Mouse (Mus musculus) heart, embryonic 12.5 days (tissue): Measurements from ENCODE around the gene Sec24d. TPM values are rescaled to one million over a fixed set of nuclear protein-coding genes. Genes with fewer than 3 reads are reported as not detected.

Source experiments
- ATAC-seq: fragments of 200-750 bp; cut with Nextera tagmentation; 2 replicates; pipeline ENCODE4 v1.8.0; 2017; ENCODE audit warnings: moderate TSS enrichment, moderate library complexity; ENCODE audit not compliant: insufficient number of reproducible peaks, low FRiP score
- H3K27ac ChIP-seq: fragments of 300-500 bp; sonication (generic); 2 replicates; pipeline ENCODE4 v1.5.1; 2016; ENCODE audit warnings: mild to moderate bottlenecking, moderate library complexity; ENCODE audit not compliant: poor library complexity, severe bottlenecking
- H3K27me3 ChIP-seq: fragments of 300-500 bp; sonication (generic); replicated peaks from 2 replicates; pipeline ENCODE4 v1.6.1; 2016; ENCODE audit warnings: mild to moderate bottlenecking, moderate library complexity
- H3K36me3 ChIP-seq: fragments of 300-500 bp; sonication (generic); 2 replicates; pipeline ENCODE4 v1.6.1; 2016; ENCODE audit warnings: mild to moderate bottlenecking, moderate library complexity
- H3K4me1 ChIP-seq: fragments of 300-500 bp; sonication (generic); replicated peaks from 2 replicates; pipeline ENCODE4 v1.6.1; 2016; ENCODE audit warnings: mild to moderate bottlenecking
- H3K4me2 ChIP-seq: fragments of 300-500 bp; sonication (generic); 2 replicates; pipeline ENCODE4 v1.6.1; 2016; ENCODE audit warnings: mild to moderate bottlenecking, moderate library complexity
- H3K4me3 ChIP-seq: fragments of 300-500 bp; sonication (generic); 2 replicates; pipeline ENCODE4 v1.5.1; 2016; ENCODE audit warnings: mild to moderate bottlenecking
- H3K9ac ChIP-seq: fragments of 300-500 bp; sonication (generic); 2 replicates; pipeline ENCODE4 v1.6.1; 2016; ENCODE audit warnings: mild to moderate bottlenecking, moderate library complexity
- H3K9me3 ChIP-seq: fragments of 300-500 bp; sonication (generic); replicated peaks from 2 replicates; pipeline ENCODE4 v1.6.1; 2016; ENCODE audit warnings: mild to moderate bottlenecking, moderate library complexity
- WGBS: fragments of 180-500 bp; shearing (Covaris S2); methylation state at CpG from one replicate; pipeline ENCODE4 v1.1.7; 2016; 5-methylcytosine and 5-hydroxymethylcytosine counted together
- polyA plus RNA-seq: library from polyadenylated mRNA; unstranded; fragments of >200 nt; fragmentation: Nextera tagmentation; extraction: Ambion mirVana; gene quantifications from 2 replicates; pipeline ENCODE4 v1.2.1, GENCODE M21; 2016

The Sec24d gene
- polyA plus RNA-seq, 1 experiment from 2014 or later = 77.5 TPM

DNA sequence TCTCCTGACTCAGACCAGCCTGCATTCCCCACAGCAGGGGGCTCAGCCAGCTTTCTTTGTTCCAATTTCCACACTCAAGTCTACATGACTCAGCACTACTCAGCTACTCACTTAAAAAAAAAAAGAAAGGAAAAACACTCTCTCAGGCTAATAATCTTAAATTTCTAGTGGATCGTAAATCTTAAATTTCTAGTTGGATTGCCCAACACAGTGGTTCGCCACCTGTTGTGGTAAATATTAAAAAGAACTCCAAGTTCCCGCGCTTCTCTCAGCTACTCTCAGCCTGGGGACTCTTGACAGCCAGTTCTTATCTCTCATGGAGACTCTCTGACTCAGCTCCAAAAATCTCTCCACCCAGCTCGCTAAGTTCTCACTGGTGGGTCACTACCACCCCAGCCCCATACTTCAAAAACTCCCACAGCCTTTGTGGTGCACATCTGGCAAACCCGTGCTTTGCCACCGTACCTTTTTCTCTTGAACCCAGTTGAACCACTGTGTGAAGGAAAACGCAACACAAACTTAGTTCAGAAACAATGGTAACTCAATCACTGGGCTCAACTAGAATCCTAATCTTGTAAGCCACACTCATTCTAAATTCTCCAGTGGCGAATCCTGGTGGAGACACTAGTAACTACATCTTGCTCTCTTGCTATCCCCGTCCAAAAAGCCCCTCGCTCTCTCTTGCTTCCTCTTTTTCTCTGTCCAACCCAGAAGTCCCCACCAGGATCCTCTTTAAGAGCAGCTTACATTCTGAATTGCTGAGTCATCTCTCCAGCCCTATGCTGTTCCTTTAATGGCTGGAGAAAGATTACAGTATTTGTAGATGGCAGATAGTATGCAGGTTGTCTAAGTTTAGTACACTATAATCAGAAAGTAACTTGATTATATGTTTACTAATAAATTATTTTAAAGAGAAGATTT is 10.8 kb upstream of the Sec24d start:
- ATAC-seq = peak; percentile 39; the same call in 1 of the 2 replicates
- WGBS = 60% methylated on average over 11 of the region's 11 CpGs
- H3K4me1 ChIP-seq = peaks cover 6% of the 10 kb centered on the region
- H3K27ac ChIP-seq = no peak overlapping the region
- H3K4me3 ChIP-seq = no peak overlapping the region
- no peak overlapping the region for H3K4me2 ChIP-seq
- no peak overlapping the region for H3K9ac ChIP-seq
- H3K9me3 ChIP-seq = no peaks in the 10 kb centered on the region
- no peaks in the 10 kb centered on the region for H3K36me3 ChIP-seq
- H3K27me3 ChIP-seq = no peaks in the 10 kb centered on the region

GRCm38 (mm10) chr3:123258709-123259108 is 8.5 kb upstream of the Sec24d start:
- Histone ChIP-seq H3K27me3 (no peaks in the 10 kb centered on the region), H3K4me3 (no peak overlapping the region), H3K36me3 (no peaks in the 10 kb centered on the region), H3K9ac (no peak overlapping the region), H3K27ac (peak overlapping the region; percentile 26), H3K4me2 (no peak overlapping the region), H3K4me1 (peaks cover 6% of the 10 kb centered on the region), H3K9me3 (peaks cover 5% of the 10 kb centered on the region; the same call in 1 of the 2 replicates)
- no peak for ATAC-seq
- 41% methylated on average over 4 of the region's 4 CpGs for WGBS

DNA sequence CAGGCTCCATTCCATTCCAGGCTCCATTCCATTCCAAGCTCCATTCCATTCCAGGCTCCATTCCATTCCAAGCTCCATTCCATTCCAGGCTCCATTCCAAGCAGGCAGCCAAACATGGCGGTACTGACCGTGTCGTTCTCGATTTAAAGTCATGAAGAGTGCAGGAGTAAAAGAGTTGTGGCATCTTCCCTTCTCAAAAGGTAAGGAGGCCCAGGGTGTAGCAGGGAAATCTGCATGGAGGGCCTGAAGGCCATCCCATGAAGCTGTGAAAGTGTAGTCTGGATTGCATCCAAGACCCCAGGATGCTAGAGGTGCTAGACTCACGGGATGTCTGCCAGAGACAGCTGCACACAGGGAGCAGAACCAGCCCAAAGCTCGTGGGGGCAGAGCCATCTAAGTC is 2.5 kb upstream of the Sec24d start:
- 54% methylated on average over 6 of the region's 6 CpGs for WGBS
- peak overlapping the region; percentile 49 for H3K4me2 ChIP-seq
- H3K27ac ChIP-seq = no peak overlapping the region
- peaks cover 3% of the 10 kb centered on the region for H3K36me3 ChIP-seq
- peaks cover 5% of the 10 kb centered on the region; the same call in 1 of the 2 replicates for H3K9me3 ChIP-seq
- H3K9ac ChIP-seq = no peak overlapping the region
- H3K27me3 ChIP-seq = no peaks in the 10 kb centered on the region
- peak overlapping the region; percentile 44 for H3K4me3 ChIP-seq
- H3K4me1 ChIP-seq = peaks cover 12% of the 10 kb centered on the region
- no peak for ATAC-seq

DNA sequence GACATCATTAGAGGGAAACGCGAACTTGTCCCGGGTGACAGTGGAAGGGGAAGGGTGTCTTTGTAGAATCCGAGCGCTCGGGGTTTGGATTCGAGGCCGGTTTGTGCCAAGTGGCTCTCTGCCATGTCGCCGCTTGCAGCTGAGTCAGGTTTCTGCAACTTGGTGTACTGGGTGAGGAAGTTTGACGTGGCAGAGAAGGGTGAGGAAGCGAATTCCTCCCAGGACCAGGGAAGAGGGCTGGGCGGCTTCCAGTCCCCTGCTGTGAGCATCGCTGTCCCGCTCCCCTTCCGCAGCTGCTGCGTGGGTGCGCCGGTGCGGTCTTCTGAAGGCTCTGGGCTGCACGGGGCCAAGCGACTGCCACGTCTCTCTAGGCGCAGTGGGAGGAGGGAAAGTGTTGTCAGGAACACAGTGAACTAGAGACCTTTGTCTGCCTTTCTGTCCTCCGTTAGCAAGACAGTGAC is 516 bp downstream of the Sec24d start:
- ATAC-seq = peak; percentile 72
- H3K4me1 ChIP-seq = peaks cover 20% of the 10 kb centered on the region
- H3K4me3 ChIP-seq = peak overlapping the region; percentile 65
- under 1% methylated on average over 25 of the region's 25 CpGs for WGBS
- no peaks in the 10 kb centered on the region for H3K9me3 ChIP-seq
- peak overlapping the region; percentile 71 for H3K4me2 ChIP-seq
- peak overlapping the region; percentile 89 for H3K9ac ChIP-seq
- H3K36me3 ChIP-seq = peaks cover 33% of the 10 kb centered on the region
- peak overlapping the region; percentile 85 for H3K27ac ChIP-seq
- no peaks in the 10 kb centered on the region for H3K27me3 ChIP-seq

DNA sequence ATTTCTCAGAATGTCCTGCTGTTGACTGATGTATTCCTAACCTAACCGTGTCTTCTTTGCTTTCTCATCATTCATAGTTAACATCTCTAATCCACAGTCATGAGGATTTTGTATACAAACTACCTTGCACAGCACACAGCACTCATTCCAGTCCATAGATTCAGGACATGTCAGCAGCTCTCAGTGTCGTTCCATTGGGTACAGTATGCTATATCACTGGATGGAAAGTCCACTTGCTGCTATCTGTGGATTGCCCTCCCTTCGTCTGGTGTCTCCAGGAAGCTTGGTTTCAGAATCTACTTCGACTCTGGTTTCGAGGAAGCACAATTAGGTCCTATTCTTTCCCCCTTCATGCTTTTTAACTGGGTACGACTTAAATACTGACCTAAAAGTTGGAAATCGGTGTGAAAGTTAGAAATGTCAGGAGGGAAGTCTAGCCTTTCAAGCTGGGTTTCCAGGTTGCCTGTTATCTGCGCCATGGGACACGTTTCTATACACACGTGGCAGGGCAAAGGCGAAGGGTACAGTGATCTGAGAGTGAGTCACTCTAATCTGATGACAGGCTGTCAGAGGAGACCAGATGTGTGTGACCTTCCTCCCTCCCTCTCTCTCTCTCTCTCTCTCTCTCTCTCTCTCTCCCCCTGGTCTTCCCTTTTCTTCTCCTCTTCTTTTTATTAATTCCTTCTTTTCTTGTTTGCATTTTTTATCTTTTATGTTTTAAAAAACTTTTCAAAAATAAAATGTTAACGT is 15.8 kb downstream of the Sec24d start:
- Histone ChIP-seq H3K4me1 (peaks cover 16% of the 10 kb centered on the region), H3K9me3 (no peaks in the 10 kb centered on the region), H3K4me3 (no peak overlapping the region), H3K36me3 (peaks cover 76% of the 10 kb centered on the region), H3K27ac (peak overlapping the region; percentile 31), H3K4me2 (no peak overlapping the region), H3K9ac (no peak overlapping the region), H3K27me3 (no peaks in the 10 kb centered on the region)
- 49% methylated on average over 12 of the region's 12 CpGs for WGBS
- ATAC-seq = no peak

DNA sequence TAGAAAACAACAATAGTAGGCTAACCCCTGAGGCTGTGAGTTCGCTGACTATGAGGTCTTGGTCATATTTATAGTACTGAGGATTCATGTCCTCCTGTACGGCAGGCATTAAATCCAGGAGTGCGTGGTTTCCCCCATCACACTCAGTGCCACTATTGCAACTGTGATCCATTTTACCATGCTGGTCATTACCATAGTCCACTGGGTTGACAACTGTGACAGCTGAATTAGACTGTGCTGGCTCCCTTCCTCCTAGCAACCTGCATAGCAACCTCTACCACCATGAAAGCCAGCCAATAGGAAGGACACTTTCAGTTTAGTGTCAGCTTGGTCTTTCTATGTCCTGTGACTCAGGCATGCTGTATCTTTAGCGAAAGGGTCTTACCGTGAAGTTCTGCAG is 17.0 kb downstream of the Sec24d start:
- no peak for ATAC-seq
- Histone ChIP-seq H3K9me3 (no peaks in the 10 kb centered on the region), H3K4me1 (peaks cover 23% of the 10 kb centered on the region), H3K27me3 (no peaks in the 10 kb centered on the region), H3K4me2 (no peak overlapping the region), H3K4me3 (no peak overlapping the region), H3K36me3 (peaks cover 65% of the 10 kb centered on the region), H3K27ac (no peak overlapping the region), H3K9ac (no peak overlapping the region)
- WGBS = 95% methylated on average over 5 of the region's 5 CpGs

- Histone ChIP-seq H3K27ac (no peak overlapping the region), H3K36me3 (peaks cover 58% of the 10 kb centered on the region), H3K4me3 (no peak overlapping the region), H3K9me3 (no peaks in the 10 kb centered on the region), H3K9ac (no peak overlapping the region), H3K27me3 (no peaks in the 10 kb centered on the region), H3K4me1 (peaks cover 26% of the 10 kb centered on the region), H3K4me2 (no peak overlapping the region)
- no peak for ATAC-seq
Measured at GRCm38 (mm10) chr3:123285649-123286048, 18.4 kb downstream of the Sec24d start.

- 34% methylated on average over 9 of the region's 9 CpGs for WGBS
- ATAC-seq = no peak
- Histone ChIP-seq H3K4me3 (no peak overlapping the region), H3K4me2 (no peak overlapping the region), H3K27me3 (no peaks in the 10 kb centered on the region), H3K4me1 (peaks cover 12% of the 10 kb centered on the region), H3K36me3 (peaks cover 56% of the 10 kb centered on the region), H3K9me3 (no peaks in the 10 kb centered on the region), H3K9ac (no peak overlapping the region), H3K27ac (no peak overlapping the region)
Measured at GRCm38 (mm10) chr3:123288856-123289570, 21.8 kb downstream of the Sec24d start.

- H3K36me3 ChIP-seq = peaks cover 56% of the 10 kb centered on the region
- no peaks in the 10 kb centered on the region for H3K27me3 ChIP-seq
- ATAC-seq = no peak
- H3K4me1 ChIP-seq = peaks cover 15% of the 10 kb centered on the region
- no peak overlapping the region for H3K4me2 ChIP-seq
- no peak overlapping the region for H3K4me3 ChIP-seq
- H3K9ac ChIP-seq = no peak overlapping the region
- H3K9me3 ChIP-seq = no peaks in the 10 kb centered on the region
- no peak overlapping the region for H3K27ac ChIP-seq
Measured at GRCm38 (mm10) chr3:123291670-123292069, 24.4 kb downstream of the Sec24d start.

- Histone ChIP-seq H3K4me3 (no peak overlapping the region), H3K4me2 (no peak overlapping the region; the same call in 1 of the 2 replicates), H3K36me3 (peaks cover 81% of the 10 kb centered on the region), H3K27ac (peak overlapping the region; percentile 71), H3K9me3 (no peaks in the 10 kb centered on the region), H3K27me3 (no peaks in the 10 kb centered on the region), H3K9ac (no peak overlapping the region), H3K4me1 (peaks cover 12% of the 10 kb centered on the region)
- 44% methylated on average over 11 of the region's 11 CpGs for WGBS
- ATAC-seq = no peak
Measured at GRCm38 (mm10) chr3:123296654-123297053, 29.4 kb downstream of the Sec24d start.

GRCm38 (mm10) chr3:123298283-123298682 is 31.0 kb downstream of the Sec24d start:
- H3K4me2 ChIP-seq = no peak overlapping the region
- no peaks in the 10 kb centered on the region for H3K27me3 ChIP-seq
- 91% methylated on average over 9 of the region's 9 CpGs for WGBS
- peaks cover 86% of the 10 kb centered on the region for H3K36me3 ChIP-seq
- no peak overlapping the region for H3K9ac ChIP-seq
- no peak overlapping the region for H3K4me3 ChIP-seq
- H3K4me1 ChIP-seq = peaks cover 12% of the 10 kb centered on the region
- H3K9me3 ChIP-seq = no peaks in the 10 kb centered on the region; the same call in 1 of the 2 replicates
- H3K27ac ChIP-seq = no peak overlapping the region
- ATAC-seq = no peak
